In the genomic region with DNA sequence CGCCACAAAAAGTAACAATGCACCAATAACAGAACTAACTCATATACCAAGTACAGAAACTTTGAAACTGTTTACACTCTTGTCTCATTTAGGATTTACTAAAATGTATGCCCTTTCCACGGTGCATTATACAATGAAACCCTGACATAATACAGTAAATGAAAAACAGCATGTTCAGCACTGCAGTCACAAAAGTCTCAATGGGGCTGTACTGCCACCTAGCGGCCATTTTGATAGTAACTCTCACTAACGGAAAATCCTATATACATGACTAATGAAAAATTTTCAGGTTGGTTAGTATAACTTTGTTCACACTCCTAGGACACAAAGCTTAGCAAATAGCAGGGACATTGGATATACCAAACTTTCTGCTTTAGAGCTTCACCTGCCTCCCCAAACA, we compare ENCODE assay signal across 9 mouse cellular contexts. TPM values are rescaled to one million over a fixed set of nuclear protein-coding genes. Genes with fewer than 3 reads are reported as not detected.
DNase-seq lines count a peak whose midpoint lies in the region; ATAC-seq and TF ChIP-seq lines count a peak whose summit lies in the region.
"Had no signal": no experiment of that assay in that cellular context is flagged by ENCODE, and none has a peak within 500 bp of the region (broad histone marks: within the 10 kb centered on the region; RNA-seq: fewer than 3 reads in every experiment).

No protein-coding gene starts in this region.

- TF ChIP-seq CTCF in lung, postnatal 0 days (IDR thresholded peaks at IDR 0.05) = peak; percentile 91

- 32% methylated on average over 4 of the region's 4 CpGs for WGBS in heart, embryonic 11.5 days (ENCODE audit: insufficient replicate concordance)
- WGBS in lung, postnatal 0 days = 25% methylated on average over 4 of the region's 4 CpGs

- no peaks in the 10 kb centered on the region for H3K27me3 ChIP-seq in heart, embryonic 11.5 days (ENCODE audit: control insufficient read depth, insufficient read depth, low read length)
- no peaks in the 10 kb centered on the region for H3K27me3 ChIP-seq in lung, postnatal 0 days (replicated peaks; ENCODE audit: insufficient read depth, low read length)
- H3K27me3 ChIP-seq: lung, embryonic 15.5 days had no signal

- no peak overlapping the region for H3K9ac ChIP-seq in heart, embryonic 11.5 days (ENCODE audit: low read depth, low read length)
- H3K9ac ChIP-seq in lung, postnatal 0 days (replicated peaks; ENCODE audit: low read depth) = no peak overlapping the region
- H3K9ac ChIP-seq: lung, embryonic 15.5 days had no signal

- H3K4me1 ChIP-seq in heart, embryonic 11.5 days (ENCODE audit: control insufficient read depth, insufficient read depth, low read length) = no peaks in the 10 kb centered on the region
- no peaks in the 10 kb centered on the region for H3K4me1 ChIP-seq in lung, postnatal 0 days (ENCODE audit: insufficient read depth, low read depth, low read length)

- no peaks in the 10 kb centered on the region for H3K9me3 ChIP-seq in heart, embryonic 11.5 days (replicated peaks; ENCODE audit: control insufficient read depth, low read length)
- H3K9me3 ChIP-seq in lung, postnatal 0 days (ENCODE audit: low read length) = no peaks in the 10 kb centered on the region
- H3K9me3 ChIP-seq: lung, embryonic 15.5 days had no signal

- no peaks in the 10 kb centered on the region for H3K36me3 ChIP-seq in heart, embryonic 11.5 days (ENCODE audit: control insufficient read depth, insufficient read depth, low read length)
- no peaks in the 10 kb centered on the region for H3K36me3 ChIP-seq in lung, postnatal 0 days (ENCODE audit: insufficient read depth, low read length)
- H3K36me3 ChIP-seq: lung, embryonic 15.5 days had no signal

- peak; percentile 58 to 89 for DNase-seq in heart, adult 18-20 months
- DNase-seq in MEL-GATA-1-ER (ENCODE audit: extremely low read depth, low read depth) = peak; percentile 69
- DNase-seq in cerebellum, adult 9-10 months = peak; percentile 80
- peak; percentile 77 for DNase-seq in layer of hippocampus, adult 11-12 months (ENCODE audit: low spot score)
- DNase-seq in lung, postnatal 0 days (ENCODE audit: low spot score) = peak; percentile 77
- DNase-seq in right cerebral cortex, postnatal 14 days = peak; percentile 81

- no peak overlapping the region for H3K4me2 ChIP-seq in heart, embryonic 11.5 days
- no peak overlapping the region for H3K4me2 ChIP-seq in lung, postnatal 0 days (replicated peaks; ENCODE audit: low read depth, low read length)
- H3K4me2 ChIP-seq: lung, embryonic 15.5 days had no signal

- no peak overlapping the region for H3K27ac ChIP-seq in heart, embryonic 11.5 days (ENCODE audit: low read depth, low read length)
- no peak overlapping the region for H3K27ac ChIP-seq in lung, postnatal 0 days (ENCODE audit: low read length)
- H3K27ac ChIP-seq: lung, embryonic 15.5 days had no signal

- no peak overlapping the region for H3K4me3 ChIP-seq in heart, embryonic 11.5 days (ENCODE audit: low read depth, low read length)
- H3K4me3 ChIP-seq in lung, postnatal 0 days (ENCODE audit: low read depth, low read length) = no peak overlapping the region
- H3K4me3 ChIP-seq: lung, embryonic 15.5 days had no signal

- ATAC-seq in heart, embryonic 11.5 days (replicated peaks; ENCODE audit: insufficient number of reproducible peaks, low FRiP score, low TSS enrichment) = no peak
- ATAC-seq in frontal cortex, adult (ENCODE audit: low TSS enrichment) = peak; percentile 62
- ATAC-seq in lung, postnatal 0 days = no peak

- TF ChIP-seq EP300 in lung, postnatal 0 days (IDR thresholded peaks at IDR 0.05) = no peak

RNA-seq across cellular contexts. Expression of a gene that starts 4.5 kb away (rescaled TPM):
- 1 to 10 TPM; 6.3 to 7.4 TPM for total RNA-seq in heart, adult 18-20 months (2021)
- 14.1 and 16.9 TPM in 2 replicates for polyA plus RNA-seq in heart, embryonic 11.5 days (2014; fragmentation: Nextera tagmentation; extraction: Ambion mirVana)
- polyA plus RNA-seq in lung, postnatal 0 days (2015; fragmentation: Nextera tagmentation; extraction: Ambion mirVana) = 4.9 and 6.8 TPM in 2 replicates

RNA-seq across cellular contexts. Expression of a gene that starts 7.8 kb away (rescaled TPM):
- total RNA-seq in heart, adult 18-20 months (2021) = under 1 TPM; 0.42 to 0.77 TPM
- polyA plus RNA-seq in heart, embryonic 11.5 days (2014; fragmentation: Nextera tagmentation; extraction: Ambion mirVana) = 2.3 and 2.4 TPM in 2 replicates
- 14.2 and 16.0 TPM in 2 replicates for polyA plus RNA-seq in lung, postnatal 0 days (2015; fragmentation: Nextera tagmentation; extraction: Ambion mirVana)
